Mouse (Mus musculus) adrenal gland, adult 8-10 months (tissue): ENCODE measurements at regions not wholly inside any gene's neighbourhood (a gene's known extent, or its start where the extent isn't known, plus 50 kb on each side); places are given as distances from the start of the nearest gene placed in this dataset.

Experiments used
- DNase-seq: peaks from one replicate; pipeline ENCODE4 v3.0.0; 2022

DNA sequence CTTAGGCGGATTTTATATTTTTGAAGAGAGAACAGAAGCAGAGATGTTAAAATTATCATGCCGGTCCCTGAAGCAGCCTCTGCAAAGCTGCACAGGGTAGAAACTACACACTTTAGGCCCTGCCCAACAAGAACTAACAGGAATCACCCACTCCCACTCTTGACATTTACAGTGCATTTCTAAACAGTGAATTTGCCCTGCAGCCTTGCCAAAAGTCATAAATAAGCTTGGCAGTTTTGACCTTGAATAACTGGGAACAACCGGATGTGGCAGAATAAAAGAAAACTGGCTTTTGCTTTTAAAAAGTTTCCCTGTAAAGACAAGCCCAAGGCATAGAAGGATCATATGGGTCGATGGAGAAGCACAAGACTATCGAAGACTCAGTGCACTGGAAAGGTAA is 460.1 kb upstream of the Grid2 start:
- peak; percentile 36 for DNase-seq
